Mouse (Mus musculus) MEL (cell line): ENCODE results near the gene Fcer1g. TPM values are rescaled to one million over a fixed set of nuclear protein-coding genes. Genes with fewer than 3 reads are reported as not detected.

ENCODE experiments used
- DNase-seq: peaks from one replicate; pipeline ENCODE4 v3.0.0; 2011; ENCODE audit warnings: low read depth, low spot score
- H3K27ac ChIP-seq: 2 replicates; pipeline ENCODE4 v1.5.1; 2012; ENCODE audit warnings: low read depth, mild to moderate bottlenecking, control low read depth, low read length, moderate library complexity; ENCODE audit not compliant: control insufficient read depth
- H3K27me3 ChIP-seq, 2 experiments: fragments of 150-350 bp in 1 of 2; sonication (generic) in 1 of 2; 2 replicates each; pipeline ENCODE4 v1.6.1; 2012; ENCODE audit warnings: low read length in 2 of 2, mild to moderate bottlenecking in 2 of 2, improper control_type of control experiment in 1 of 2, moderate library complexity in 1 of 2; ENCODE audit not compliant: insufficient read depth in 2 of 2, control insufficient read depth in 1 of 2
- H3K36me3 ChIP-seq, 2 experiments: 2 replicates each; pipeline ENCODE4 v1.6.1; 2012 to 2014; ENCODE audit warnings: low read length in 2 of 2, improper control_type of control experiment in 1 of 2, inconsistent platforms in 1 of 2, mild to moderate bottlenecking in 1 of 2; ENCODE audit not compliant: insufficient read depth in 2 of 2, control insufficient read depth in 1 of 2
- H3K4me1 ChIP-seq, 2 experiments: fragments of 150-350 bp in 1 of 2; sonication (generic) in 1 of 2; 2 replicates each; pipeline ENCODE4 v1.6.1; 2012; ENCODE audit warnings: low read length in 2 of 2, improper control_type of control experiment in 1 of 2, mild to moderate bottlenecking in 1 of 2; ENCODE audit not compliant: insufficient read depth in 2 of 2, control insufficient read depth in 1 of 2
- H3K4me3 ChIP-seq, 2 experiments: fragments of 150-350 bp in 1 of 2; sonication (generic) in 1 of 2; 2 replicates each; pipeline ENCODE4 v1.5.1; 2012; ENCODE audit warnings: low read depth in 2 of 2, low read length in 2 of 2, mild to moderate bottlenecking in 2 of 2, moderate library complexity in 2 of 2, control low read depth in 1 of 2, improper control_type of control experiment in 1 of 2; ENCODE audit not compliant: control insufficient read depth in 1 of 2, insufficient read depth in 1 of 2
- H3K79me2 ChIP-seq: 2 replicates; pipeline ENCODE4 v1.6.1; 2012; ENCODE audit warnings: mild to moderate bottlenecking, low read length, moderate library complexity; ENCODE audit not compliant: control insufficient read depth, poor library complexity, insufficient read depth
- H3K9ac ChIP-seq: 2 replicates; pipeline ENCODE4 v1.6.1; 2012; ENCODE audit warnings: low read depth, mild to moderate bottlenecking, control low read depth, low read length, moderate library complexity; ENCODE audit not compliant: control insufficient read depth, poor library complexity, severe bottlenecking
- H3K9me3 ChIP-seq: fragments of 150-350 bp; sonication (generic); replicated peaks from 2 replicates; pipeline ENCODE4 v1.6.1; 2012; ENCODE audit warnings: mild to moderate bottlenecking, low read length, improper control_type of control experiment, moderate library complexity; ENCODE audit not compliant: insufficient read depth
- CHD1 ChIP-seq: IDR thresholded peaks from 2 replicates; pipeline ENCODE4 v1.6.1; 2012; ENCODE audit warnings: low read depth, mild to moderate bottlenecking, inconsistent platforms, low read length, improper control_type of control experiment
- CHD2 ChIP-seq: IDR thresholded peaks from 2 replicates; pipeline ENCODE4 v1.6.1; 2011; ENCODE audit warnings: low read length, improper control_type of control experiment
- E2F4 ChIP-seq: IDR thresholded peaks from 2 replicates; pipeline ENCODE4 v1.6.1; 2011; ENCODE audit warnings: low read depth, low read length, improper control_type of control experiment, borderline replicate concordance
- EP300 ChIP-seq, 2 experiments: IDR thresholded peaks; 2 replicates each; pipeline ENCODE4 v1.6.1; 2011; ENCODE audit warnings: improper control_type of control experiment in 2 of 2, low read length in 2 of 2, low read depth in 1 of 2, mild to moderate bottlenecking in 1 of 2
- GABPA ChIP-seq: IDR thresholded peaks from 2 replicates; pipeline ENCODE4 v1.6.1; 2012; ENCODE audit warnings: low read depth, mild to moderate bottlenecking, inconsistent platforms, low read length, improper control_type of control experiment, moderate library complexity
- GATA1 ChIP-seq: IDR thresholded peaks from 2 replicates; pipeline ENCODE4 v1.6.1; 2011; ENCODE audit warnings: low read depth, low read length, improper control_type of control experiment
- MEF2A ChIP-seq: IDR thresholded peaks from 2 replicates; pipeline ENCODE4 v1.6.1; 2014; ENCODE audit warnings: low read depth, mild to moderate bottlenecking, inconsistent platforms, low read length, improper control_type of control experiment; ENCODE audit not compliant: poor library complexity, insufficient replicate concordance, severe bottlenecking; ENCODE audit errors: extremely low read depth
- POLR2AphosphoS5 ChIP-seq: IDR thresholded peaks from 2 replicates; pipeline ENCODE4 v1.6.1; 2012; ENCODE audit warnings: low read depth, borderline replicate concordance, mild to moderate bottlenecking, inconsistent platforms, low read length, moderate library complexity, mixed read lengths
- TBP ChIP-seq: IDR thresholded peaks from 2 replicates; pipeline ENCODE4 v1.8.0; 2011; ENCODE audit warnings: low read depth, low read length, improper control_type of control experiment
- TCF12 ChIP-seq: IDR thresholded peaks from 2 replicates; pipeline ENCODE4 v1.6.1; 2014; ENCODE audit warnings: low read depth, mild to moderate bottlenecking, inconsistent platforms, low read length, improper control_type of control experiment, moderate library complexity
- UBTF ChIP-seq: IDR thresholded peaks from 2 replicates; pipeline ENCODE4 v1.6.1; 2012; ENCODE audit warnings: low read depth, mild to moderate bottlenecking, inconsistent platforms, low read length, improper control_type of control experiment, moderate library complexity, borderline replicate concordance; ENCODE audit not compliant: insufficient read depth
- ZC3H11A ChIP-seq: IDR thresholded peaks from 2 replicates; pipeline ENCODE4 v1.6.1; 2012; ENCODE audit warnings: low read depth, mild to moderate bottlenecking, inconsistent platforms, low read length, improper control_type of control experiment
- ZMIZ1 ChIP-seq: IDR thresholded peaks from 2 replicates; pipeline ENCODE4 v1.6.1; 2012; ENCODE audit warnings: low read depth, mild to moderate bottlenecking, inconsistent platforms, low read length, improper control_type of control experiment, moderate library complexity
- ZNF384 ChIP-seq: IDR thresholded peaks from 2 replicates; pipeline ENCODE4 v1.6.1; 2012; ENCODE audit warnings: low read depth, mild to moderate bottlenecking, inconsistent platforms, low read length, improper control_type of control experiment
- polyA plus RNA-seq, 2 experiments: library from polyadenylated mRNA; stranded (reverse) in 1 of 2; unstranded in 1 of 2; fragments of >175 nt in 1 of 2; fragments of >200 nt in 1 of 2; gene quantifications; 2 replicates each; pipeline versions ENCODE4 v1.2.1 to v1.2.4; 2012; ENCODE audit warnings: low replicate concordance in 2 of 2, low read depth in 1 of 2; ENCODE audit not compliant: insufficient read length in 2 of 2, insufficient read depth in 1 of 2, missing spikeins in 1 of 2
- total RNA-seq: library from RNA; depleted of rRNA; stranded (reverse); fragments of 300-350 nt; gene quantifications from 2 replicates; pipeline ENCODE4 v1.2.3, GENCODE M21; 2012

The Fcer1g gene
- total and polyA plus RNA-seq, 3 experiments = 0.62 to 1.1 TPM; not detected in 1

DNA sequence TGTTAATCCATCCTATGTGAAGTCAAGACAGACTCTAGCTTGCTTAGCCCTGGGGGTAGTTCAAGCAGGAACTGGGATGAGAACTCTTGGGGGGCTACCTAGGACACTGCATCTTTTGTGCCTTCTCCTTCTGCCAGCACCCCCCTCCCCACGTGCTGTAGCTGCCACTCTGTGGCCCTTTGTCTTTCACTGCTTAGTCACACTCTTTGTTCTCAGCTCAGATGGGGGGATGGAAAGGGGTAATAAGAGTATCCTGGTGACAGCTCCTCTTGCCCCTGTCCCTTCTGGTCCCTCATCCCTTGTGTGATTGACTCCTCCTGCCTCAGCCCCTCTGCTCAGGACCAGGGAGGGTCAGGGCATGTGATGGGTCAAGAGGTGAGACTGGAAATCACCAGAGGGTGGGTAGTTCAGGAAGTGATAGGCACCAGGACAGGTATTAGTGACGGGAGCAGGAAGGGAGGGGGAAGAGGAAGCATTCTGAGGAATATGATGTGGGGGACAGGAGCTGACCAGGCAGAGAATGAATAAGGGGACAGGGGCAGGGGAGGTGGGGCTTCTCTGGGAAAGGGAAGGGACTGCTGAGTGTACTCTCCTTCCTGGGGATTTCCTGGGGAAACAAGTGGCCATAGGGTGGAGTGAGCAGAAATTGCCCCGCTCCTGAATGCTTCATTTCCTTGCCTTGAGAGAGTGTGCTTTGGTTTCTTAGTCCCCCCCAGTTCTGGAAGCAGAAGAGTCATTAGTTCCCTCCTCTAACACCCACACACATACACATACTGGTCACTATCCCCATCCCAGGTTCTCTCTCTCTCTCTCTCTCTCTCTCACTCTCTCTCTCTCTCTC, 14.4 kb upstream of the Fcer1g start:
- Histone ChIP-seq H3K9me3 (no peaks in the 10 kb centered on the region), H3K27ac (no peak overlapping the region), H3K4me1 (peaks cover 2 to 21% of the 10 kb centered on the region in 2 experiments; a peak in 3 of 4 replicates), H3K9ac (no peak overlapping the region), H3K79me2 (peaks cover 11% of the 10 kb centered on the region), H3K36me3 (peaks cover 0 to 12% of the 10 kb centered on the region in 2 experiments; a peak in 2 of 4 replicates), H3K4me3 (no peak overlapping the region), H3K27me3 (peaks cover 0 to 1% of the 10 kb centered on the region in 2 experiments; a peak in 1 of 4 replicates)
- no peak for TF ChIP-seq ZMIZ1
- no peak for TF ChIP-seq TBP
- no peak for TF ChIP-seq ZNF384
- no peak for TF ChIP-seq TCF12
- no peak for TF ChIP-seq CHD2
- no peak for TF ChIP-seq GABPA
- TF ChIP-seq EP300 (IDR thresholded peaks at IDR 0.05; ENCODE audit: low read depth in 1 of 2, low read length in 2 of 2) = no peak
- TF ChIP-seq CHD1 = no peak
- DNase-seq = no peak

- H3K9ac ChIP-seq = peak overlapping the region; percentile 72
- TF ChIP-seq UBTF (no peak), ZC3H11A (no peak)
- H3K4me1 ChIP-seq = peaks cover 2 to 21% of the 10 kb centered on the region in 2 experiments; a peak in 3 of 4 replicates
- H3K36me3 ChIP-seq = peaks cover 0 to 12% of the 10 kb centered on the region in 2 experiments; a peak in 2 of 4 replicates
- H3K27ac ChIP-seq = peak overlapping the region; percentile 78
- peaks cover 11% of the 10 kb centered on the region for H3K79me2 ChIP-seq
- DNase-seq = no peak
- H3K27me3 ChIP-seq = no peaks in the 10 kb centered on the region; a peak in 1 of 4 replicates
- H3K4me3 ChIP-seq = peak overlapping the region; percentile 69 to 71
- no peaks in the 10 kb centered on the region for H3K9me3 ChIP-seq
These were observed 13.8 kb upstream of the Fcer1g start for GRCm38 (mm10) chr1:171247916-171248315.

GRCm38 (mm10) chr1:171247453-171247841, 13.3 kb upstream of the Fcer1g start:
- no peak for DNase-seq
- Histone ChIP-seq H3K36me3 (peaks cover 0 to 12% of the 10 kb centered on the region in 2 experiments; a peak in 2 of 4 replicates), H3K27ac (peak overlapping the region; percentile 78), H3K27me3 (no peaks in the 10 kb centered on the region; a peak in 1 of 4 replicates), H3K9me3 (no peaks in the 10 kb centered on the region), H3K4me3 (peak overlapping the region; percentile 69 to 71), H3K79me2 (peaks cover 11% of the 10 kb centered on the region), H3K9ac (peak overlapping the region; percentile 72), H3K4me1 (peaks cover 2 to 21% of the 10 kb centered on the region in 2 experiments; a peak in 3 of 4 replicates)
- TF ChIP-seq MEF2A = no peak
- TF ChIP-seq GATA1 = 0 out of 2 replicates have a peak, but pooled peaks have one; percentile 37
- peak; percentile 15; the same call in 1 of the 2 replicates for TF ChIP-seq CHD1
- no peak for TF ChIP-seq E2F4
- TF ChIP-seq POLR2AphosphoS5 = no peak
